Mouse (Mus musculus) heart, embryonic 11.5 days (tissue): ENCODE results near the gene Gstp2. TPM values are rescaled to one million over a fixed set of nuclear protein-coding genes. Genes with fewer than 3 reads are reported as not detected.
"Not testable (repeated sequence)": the region's sequence is repeated elsewhere in the genome, so short reads cannot be mapped to it uniquely, and the experiment has no call there.

ENCODE experiments used
- ATAC-seq: fragments of 200-750 bp; cut with Nextera tagmentation; replicated peaks from 2 replicates; pipeline ENCODE4 v1.8.0; 2017; ENCODE audit warnings: moderate library complexity; ENCODE audit not compliant: insufficient number of reproducible peaks, low FRiP score, low TSS enrichment
- H3K27ac ChIP-seq: fragments of 300-500 bp; sonication (generic); 2 replicates; pipeline ENCODE4 v1.5.1; 2014; ENCODE audit warnings: mild to moderate bottlenecking, low read depth, low read length
- H3K27me3 ChIP-seq: fragments of 300-500 bp; sonication (generic); 2 replicates; pipeline ENCODE4 v1.6.1; 2014; ENCODE audit warnings: mild to moderate bottlenecking, low read length, mixed read lengths; ENCODE audit not compliant: control insufficient read depth, insufficient read depth
- H3K36me3 ChIP-seq: fragments of 300-500 bp; sonication (generic); 2 replicates; pipeline ENCODE4 v1.6.1; 2014; ENCODE audit warnings: mild to moderate bottlenecking, low read length, moderate library complexity, mixed read lengths; ENCODE audit not compliant: control insufficient read depth, insufficient read depth
- H3K4me1 ChIP-seq: fragments of 300-500 bp; sonication (generic); 2 replicates; pipeline ENCODE4 v1.6.1; 2014; ENCODE audit warnings: low read length; ENCODE audit not compliant: control insufficient read depth, insufficient read depth
- H3K4me2 ChIP-seq: fragments of 300-500 bp; sonication (generic); 2 replicates; pipeline ENCODE4 v1.6.1; 2014; ENCODE audit warnings: mild to moderate bottlenecking, moderate library complexity
- H3K4me3 ChIP-seq: fragments of 300-500 bp; sonication (generic); 2 replicates; pipeline ENCODE4 v1.5.1; 2014; ENCODE audit warnings: low read depth, low read length
- H3K9ac ChIP-seq: fragments of 300-500 bp; sonication (generic); 2 replicates; pipeline ENCODE4 v1.6.1; 2014; ENCODE audit warnings: mild to moderate bottlenecking, low read depth, low read length, moderate library complexity
- H3K9me3 ChIP-seq: fragments of 300-500 bp; sonication (generic); replicated peaks from 2 replicates; pipeline ENCODE4 v1.6.1; 2016; ENCODE audit warnings: low read length; ENCODE audit not compliant: control insufficient read depth
- WGBS: fragments of 180-500 bp; shearing (Covaris S2); extraction: QIAGEN DNeasy Blood & Tissue Kit; methylation state at CpG from one replicate; pipeline ENCODE4 v1.1.7; 2014; ENCODE audit not compliant: insufficient replicate concordance; 5-methylcytosine and 5-hydroxymethylcytosine counted together
- polyA plus RNA-seq: library from polyadenylated mRNA; unstranded; fragments of >200 nt; fragmentation: Nextera tagmentation; extraction: Ambion mirVana; gene quantifications from 2 replicates; pipeline ENCODE4 v1.2.1, GENCODE M21; 2014

The Gstp2 gene
- polyA plus RNA-seq, 1 experiment from 2014 or later: 3.4 TPM

GRCm38 (mm10) chr19:4066280-4066679 lies 20.5 kb upstream of the Gstp2 start:
- Histone ChIP-seq H3K27me3 (no peaks in the 10 kb centered on the region), H3K27ac (no peak overlapping the region), H3K4me2 (no peak overlapping the region), H3K4me3 (no peak overlapping the region), H3K9ac (no peak overlapping the region), H3K9me3 (no peaks in the 10 kb centered on the region), H3K4me1 (no peaks in the 10 kb centered on the region), H3K36me3 (no peaks in the 10 kb centered on the region)
- WGBS: 84% methylated on average over 6 of the region's 6 CpGs
- no peak for ATAC-seq

- H3K27ac ChIP-seq, H3K4me2 ChIP-seq, ATAC-seq, H3K27me3 ChIP-seq, H3K9ac ChIP-seq, H3K4me3 ChIP-seq, H3K4me1 ChIP-seq, H3K36me3 ChIP-seq, H3K9me3 ChIP-seq: not testable (repeated sequence)
- 33% methylated on average over 1 of the region's 11 CpGs for WGBS
These were observed 18.7 kb upstream of the Gstp2 start for GRCm38 (mm10) chr19:4064501-4064900.

DNA sequence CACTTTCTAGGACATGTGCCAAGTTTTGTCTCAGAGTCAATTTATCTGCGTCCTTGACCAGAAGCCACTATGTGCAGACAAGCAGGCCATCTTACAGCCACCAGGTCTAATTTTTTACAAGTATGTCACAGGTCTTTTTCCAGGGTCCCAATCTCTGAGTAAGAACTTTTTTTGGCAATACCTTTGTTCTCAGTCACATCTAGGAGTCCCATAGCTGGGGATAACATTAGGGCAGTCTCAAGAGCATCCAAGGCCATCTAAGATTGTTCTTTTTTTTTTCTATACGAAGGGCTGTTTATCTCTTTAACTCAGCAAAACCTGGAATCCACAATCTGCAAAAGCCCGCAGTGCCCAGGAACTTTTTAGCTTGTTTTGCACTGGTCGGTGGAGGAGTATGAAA lies 17.5 kb upstream of the Gstp2 start:
- H3K27me3 ChIP-seq, H3K9ac ChIP-seq, H3K4me3 ChIP-seq, H3K36me3 ChIP-seq, H3K27ac ChIP-seq, ATAC-seq, H3K4me2 ChIP-seq, H3K9me3 ChIP-seq, H3K4me1 ChIP-seq: not testable (repeated sequence)
- WGBS: 30% methylated on average over 3 of the region's 4 CpGs

DNA sequence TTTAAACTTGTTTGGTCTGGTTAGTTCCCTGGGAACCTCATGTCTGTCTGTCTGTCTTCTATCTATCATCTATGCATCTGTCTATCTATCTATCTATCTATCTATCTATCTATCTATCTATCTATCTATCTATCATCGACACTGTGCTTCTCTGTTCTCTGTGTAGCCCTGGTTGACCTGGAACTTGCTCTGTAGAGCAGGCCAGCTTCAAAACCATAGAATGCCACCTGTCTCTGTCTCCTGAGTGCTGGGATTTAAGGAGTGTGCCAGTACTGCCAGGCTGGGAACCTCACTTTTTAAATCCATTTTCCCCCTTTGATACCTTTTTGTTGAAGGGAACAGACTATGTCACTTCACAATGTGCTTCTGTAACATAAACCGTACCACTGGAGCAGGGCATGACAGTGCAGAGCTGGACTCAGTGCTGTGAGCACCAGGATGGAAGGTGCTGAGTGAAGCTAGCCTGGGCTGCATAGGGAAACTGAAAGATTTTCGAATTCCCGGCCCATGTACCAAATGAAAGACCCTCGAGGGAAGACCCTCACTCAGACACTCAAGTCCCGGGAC lies 15.2 kb upstream of the Gstp2 start:
- no peak overlapping the region for H3K9ac ChIP-seq
- H3K36me3 ChIP-seq: no peaks in the 10 kb centered on the region
- peaks cover 8% of the 10 kb centered on the region; the same call in 1 of the 2 replicates for H3K4me1 ChIP-seq
- no peaks in the 10 kb centered on the region for H3K27me3 ChIP-seq
- ATAC-seq: no peak
- no peak overlapping the region for H3K27ac ChIP-seq
- H3K4me2 ChIP-seq: no peak overlapping the region
- H3K4me3 ChIP-seq: no peak overlapping the region
- H3K9me3 ChIP-seq: no peaks in the 10 kb centered on the region
- WGBS: 78% methylated on average over 5 of the region's 6 CpGs

DNA sequence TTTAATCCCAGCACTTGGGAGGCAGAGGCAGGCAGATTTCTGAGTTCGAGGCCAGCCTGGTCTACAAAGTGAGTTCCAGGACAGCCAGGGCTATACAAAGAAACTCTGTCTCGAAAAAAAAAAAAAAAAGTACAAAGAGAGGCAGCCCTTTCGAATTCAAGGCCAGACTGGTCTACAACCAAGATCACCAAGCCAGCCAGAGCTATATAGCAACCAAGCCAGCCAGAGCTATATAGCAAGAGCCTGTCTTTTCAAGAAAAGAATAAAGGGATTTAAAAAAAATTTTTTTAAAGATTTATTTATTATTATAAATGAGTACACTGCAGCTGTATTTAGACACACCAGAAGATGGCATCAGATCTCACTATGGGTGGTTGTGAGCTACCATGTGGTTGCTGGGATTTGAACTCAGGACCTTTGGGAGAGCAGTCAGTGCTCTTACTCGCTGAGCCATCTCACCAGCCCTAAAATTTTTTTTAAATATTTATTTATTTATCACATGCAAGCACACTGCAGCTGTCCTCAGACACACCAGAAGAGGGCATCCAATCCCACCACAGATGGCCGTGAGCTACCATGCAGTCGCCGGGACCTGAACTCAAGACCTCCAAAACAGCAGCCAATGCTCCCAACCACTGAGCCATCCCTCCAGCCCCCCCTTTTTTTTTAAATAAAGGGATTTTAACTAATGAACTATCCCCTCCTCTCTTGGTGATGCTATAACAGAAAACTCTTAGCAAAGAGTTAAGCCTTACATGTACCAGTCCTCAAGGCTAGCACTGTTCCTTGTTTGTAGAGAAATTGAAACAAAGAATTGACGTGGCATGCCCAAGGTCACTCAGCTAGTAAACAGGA lies 14.4 kb upstream of the Gstp2 start:
- ATAC-seq: not testable (repeated sequence)
- WGBS: 82% methylated on average over 8 of the region's 8 CpGs

GRCm38 (mm10) chr19:4059069-4059740 lies 13.4 kb upstream of the Gstp2 start, which contains the start of gene Gstp3:
Gene Gstp3, minus strand, starts transcription at chr19:4059569.
- no peaks in the 10 kb centered on the region for H3K9me3 ChIP-seq
- 61% methylated on average over 15 of the region's 15 CpGs for WGBS
- H3K36me3 ChIP-seq: no peaks in the 10 kb centered on the region
- no peaks in the 10 kb centered on the region for H3K27me3 ChIP-seq
- H3K27ac ChIP-seq: no peak within 1 kb of the TSS
- H3K4me3 ChIP-seq: no peak within 1 kb of the TSS
- no peak for ATAC-seq
- H3K4me1 ChIP-seq: peaks cover 11% of the 10 kb centered on the region; the same call in 1 of the 2 replicates
- no peak within 1 kb of the TSS for H3K9ac ChIP-seq
- H3K4me2 ChIP-seq: no peak within 1 kb of the TSS

More for the DNA sequence above, 14.4 kb upstream of the Gstp2 start:
- not testable (repeated sequence) for H3K36me3 ChIP-seq, H3K27me3 ChIP-seq, H3K4me3 ChIP-seq, H3K4me2 ChIP-seq, H3K9ac ChIP-seq, H3K9me3 ChIP-seq, H3K27ac ChIP-seq
- peaks cover 11% of the 10 kb centered on the region; the same call in 1 of the 2 replicates for H3K4me1 ChIP-seq

- Histone ChIP-seq H3K36me3 (no peaks in the 10 kb centered on the region), H3K27ac (no peak overlapping the region), H3K9me3 (no peaks in the 10 kb centered on the region), H3K9ac (no peak overlapping the region), H3K27me3 (no peaks in the 10 kb centered on the region), H3K4me3 (no peak overlapping the region), H3K4me1 (peaks cover 11% of the 10 kb centered on the region; the same call in 1 of the 2 replicates), H3K4me2 (no peak overlapping the region)
- 85% methylated on average over 5 of the region's 5 CpGs for WGBS
- no peak for ATAC-seq
These were observed 12.8 kb upstream of the Gstp2 start for GRCm38 (mm10) chr19:4058581-4058980.

DNA sequence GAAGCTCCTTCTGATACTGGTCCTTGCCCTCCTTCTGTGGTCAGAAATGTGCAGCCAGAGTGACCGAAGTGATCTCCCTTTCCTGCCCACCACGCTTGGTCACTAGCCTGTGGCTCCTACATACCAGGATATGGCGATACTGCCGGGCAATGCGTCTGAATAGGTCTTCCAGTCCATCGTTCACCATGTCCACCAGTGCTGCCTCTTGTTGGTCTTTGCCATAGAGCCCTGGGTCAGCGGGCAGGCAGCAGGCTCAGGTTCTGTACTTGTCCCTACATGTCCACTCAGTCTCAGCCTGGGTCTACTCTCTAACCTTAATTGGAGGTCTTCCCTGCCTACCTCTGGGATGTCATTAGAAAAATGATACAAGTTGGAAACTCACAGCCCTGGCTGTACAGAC lies 12.1 kb upstream of the Gstp2 start:
- H3K9me3 ChIP-seq: no peaks in the 10 kb centered on the region
- no peak overlapping the region for H3K27ac ChIP-seq
- H3K9ac ChIP-seq: no peak overlapping the region
- no peaks in the 10 kb centered on the region for H3K36me3 ChIP-seq
- no peak overlapping the region for H3K4me3 ChIP-seq
- H3K4me2 ChIP-seq: no peak overlapping the region
- WGBS: 86% methylated on average over 7 of the region's 7 CpGs
- no peaks in the 10 kb centered on the region for H3K27me3 ChIP-seq
- peaks cover 11% of the 10 kb centered on the region; the same call in 1 of the 2 replicates for H3K4me1 ChIP-seq
- ATAC-seq: no peak
